Mouse (Mus musculus): ENCODE measurements around the gene Zfhx3. TPM values are rescaled to one million over a fixed set of nuclear protein-coding genes. Genes with fewer than 3 reads are reported as not detected.

Zfhx3 gene
- polyA plus RNA-seq, 1 experiment from 2014 or later = 7.4 TPM

DNA sequence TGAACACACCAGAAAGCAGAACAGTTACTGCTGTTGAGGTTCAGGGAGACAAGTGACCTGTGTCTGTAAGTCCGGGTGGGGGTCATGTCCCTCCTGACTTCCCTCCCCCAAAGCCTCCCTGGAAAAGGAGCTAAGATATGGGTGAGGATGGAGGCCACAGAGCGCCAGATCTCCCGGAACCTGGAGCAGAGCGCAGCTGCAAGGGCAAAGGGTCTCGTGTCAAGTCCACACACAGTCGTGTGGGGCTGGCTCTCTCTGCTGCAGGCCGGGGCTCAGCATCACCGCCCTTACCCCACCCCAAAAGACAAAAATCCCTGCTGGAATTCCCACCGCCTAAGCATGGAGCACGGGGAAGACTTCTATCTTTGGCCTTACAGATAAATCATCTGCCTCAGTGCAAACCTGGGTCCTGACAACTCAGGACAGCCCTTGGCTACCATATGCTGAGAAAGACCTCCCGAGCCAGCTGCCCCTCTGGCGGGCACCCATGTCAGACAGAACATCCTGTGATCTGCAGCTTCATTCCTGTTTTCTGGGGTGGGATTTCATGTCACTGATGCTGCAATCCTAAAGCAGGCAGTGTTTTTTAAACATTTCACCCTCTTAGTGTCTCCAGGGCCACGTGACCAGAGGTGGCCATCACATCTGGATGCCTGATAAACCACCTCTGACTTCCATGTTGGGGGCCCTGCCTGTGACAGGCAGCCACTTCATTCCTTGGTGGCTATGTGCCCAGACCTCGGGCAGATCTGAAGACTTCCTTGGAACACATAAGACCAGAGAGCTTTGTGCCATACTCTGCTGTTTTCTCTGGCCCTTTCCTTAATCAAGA, 926.0 kb downstream of the Zfhx3 start:
- WGBS = 54% methylated on average over 14 of the region's 14 CpGs

DNA sequence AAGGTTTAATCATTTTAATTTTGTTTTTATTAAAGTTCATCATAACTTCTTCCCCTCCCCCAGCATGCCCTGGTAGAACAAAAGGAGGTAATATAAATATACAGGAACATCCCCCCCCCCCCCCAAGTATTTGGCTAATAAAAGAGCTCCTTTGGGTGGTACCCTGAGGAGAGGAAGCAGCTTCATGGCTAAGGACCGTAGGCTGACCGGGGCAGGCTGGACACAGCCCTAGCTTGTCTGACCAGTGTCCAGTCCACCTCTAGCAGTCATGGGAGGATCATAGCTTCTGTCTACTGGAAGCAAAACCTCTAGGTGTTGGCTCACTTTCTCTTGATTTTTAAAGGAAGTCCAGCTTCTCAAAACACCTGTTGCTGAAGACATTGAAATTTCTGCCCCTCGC, 927.0 kb downstream of the Zfhx3 start:
- Histone ChIP-seq H3K9me3 (replicated peaks) (peaks cover 6% of the 10 kb centered on the region; the same call in 1 of the 2 replicates), H3K9ac (no peak overlapping the region), H3K4me1 (replicated peaks) (peaks cover 41% of the 10 kb centered on the region), H3K27ac (ENCODE audit: poor library complexity, severe bottlenecking) (no peak overlapping the region), H3K27me3 (replicated peaks) (no peaks in the 10 kb centered on the region), H3K4me3 (no peak overlapping the region), H3K36me3 (peaks cover 5% of the 10 kb centered on the region; the same call in 1 of the 2 replicates), H3K4me2 (no peak overlapping the region)
- no peak for ATAC-seq (ENCODE audit: insufficient number of reproducible peaks, low FRiP score)
- WGBS = 77% methylated on average over 3 of the region's 3 CpGs

More for the DNA sequence above, 926.0 kb downstream of the Zfhx3 start:
- Histone ChIP-seq H3K4me2 (no peak overlapping the region), H3K27me3 (replicated peaks) (no peaks in the 10 kb centered on the region), H3K36me3 (no peaks in the 10 kb centered on the region), H3K4me1 (replicated peaks) (peaks cover 41% of the 10 kb centered on the region), H3K4me3 (no peak overlapping the region), H3K27ac (ENCODE audit: poor library complexity, severe bottlenecking) (peak overlapping the region; percentile 66), H3K9ac (no peak overlapping the region), H3K9me3 (replicated peaks) (no peaks in the 10 kb centered on the region)
- ATAC-seq (ENCODE audit: insufficient number of reproducible peaks, low FRiP score) = 0 out of 2 replicates have a peak, but pooled peaks have one; percentile 5

GRCm38 (mm10) chr8:108869935-108870334, 927.5 kb downstream of the Zfhx3 start:
- H3K27ac ChIP-seq (ENCODE audit: poor library complexity, severe bottlenecking) = no peak overlapping the region
- peaks cover 5% of the 10 kb centered on the region; the same call in 1 of the 2 replicates for H3K36me3 ChIP-seq
- no peaks in the 10 kb centered on the region for H3K27me3 ChIP-seq (replicated peaks)
- 52% methylated on average over 5 of the region's 5 CpGs for WGBS
- H3K4me2 ChIP-seq = no peak overlapping the region
- no peak overlapping the region for H3K4me3 ChIP-seq
- no peak for ATAC-seq (ENCODE audit: insufficient number of reproducible peaks, low FRiP score)
- peaks cover 6% of the 10 kb centered on the region; the same call in 1 of the 2 replicates for H3K9me3 ChIP-seq (replicated peaks)
- H3K9ac ChIP-seq = no peak overlapping the region
- peaks cover 41% of the 10 kb centered on the region for H3K4me1 ChIP-seq (replicated peaks)

GRCm38 (mm10) chr8:108870371-108870770, 927.9 kb downstream of the Zfhx3 start:
- Histone ChIP-seq H3K27me3 (replicated peaks) (no peaks in the 10 kb centered on the region), H3K4me1 (replicated peaks) (peaks cover 37% of the 10 kb centered on the region), H3K9ac (no peak overlapping the region), H3K9me3 (replicated peaks) (peaks cover 6% of the 10 kb centered on the region; the same call in 1 of the 2 replicates), H3K4me3 (no peak overlapping the region), H3K27ac (ENCODE audit: poor library complexity, severe bottlenecking) (no peak overlapping the region), H3K4me2 (no peak overlapping the region), H3K36me3 (peaks cover 5% of the 10 kb centered on the region; the same call in 1 of the 2 replicates)
- no peak for ATAC-seq (ENCODE audit: insufficient number of reproducible peaks, low FRiP score)
- 88% methylated on average over 3 of the region's 3 CpGs for WGBS

GRCm38 (mm10) chr8:108875722-108876121, 933.3 kb downstream of the Zfhx3 start:
- no peak overlapping the region for H3K4me2 ChIP-seq
- no peak overlapping the region for H3K9ac ChIP-seq
- no peak overlapping the region for H3K27ac ChIP-seq (ENCODE audit: poor library complexity, severe bottlenecking)
- 70% methylated on average over 5 of the region's 5 CpGs for whole genome bisulfite sequencing
- H3K27me3 ChIP-seq (replicated peaks) = no peaks in the 10 kb centered on the region
- H3K4me3 ChIP-seq = no peak overlapping the region
- H3K9me3 ChIP-seq (replicated peaks) = peaks cover 6% of the 10 kb centered on the region; the same call in 1 of the 2 replicates
- H3K36me3 ChIP-seq = peaks cover 5% of the 10 kb centered on the region; the same call in 1 of the 2 replicates
- peaks cover 8% of the 10 kb centered on the region for H3K4me1 ChIP-seq (replicated peaks)
- ATAC-seq (ENCODE audit: insufficient number of reproducible peaks, low FRiP score) = no peak

GRCm38 (mm10) chr8:108880101-108880500, 937.7 kb downstream of the Zfhx3 start:
- Histone ChIP-seq H3K27me3 (replicated peaks) (no peaks in the 10 kb centered on the region), H3K27ac (ENCODE audit: poor library complexity, severe bottlenecking) (no peak overlapping the region), H3K9ac (no peak overlapping the region), H3K4me3 (no peak overlapping the region), H3K4me1 (replicated peaks) (peaks cover 12% of the 10 kb centered on the region), H3K36me3 (no peaks in the 10 kb centered on the region), H3K4me2 (no peak overlapping the region), H3K9me3 (replicated peaks) (no peaks in the 10 kb centered on the region)
- no peak for ATAC-seq (ENCODE audit: insufficient number of reproducible peaks, low FRiP score)
- WGBS = 81% methylated on average over 6 of the region's 6 CpGs

GRCm38 (mm10) chr8:108881336-108881735, 938.9 kb downstream of the Zfhx3 start:
- Histone ChIP-seq H3K4me1 (replicated peaks) (peaks cover 16% of the 10 kb centered on the region), H3K27ac (ENCODE audit: poor library complexity, severe bottlenecking) (no peak overlapping the region), H3K9ac (no peak overlapping the region), H3K9me3 (replicated peaks) (no peaks in the 10 kb centered on the region), H3K4me3 (no peak overlapping the region), H3K4me2 (no peak overlapping the region), H3K27me3 (replicated peaks) (no peaks in the 10 kb centered on the region), H3K36me3 (no peaks in the 10 kb centered on the region)
- 93% methylated on average over 7 of the region's 7 CpGs for WGBS
- no peak for ATAC-seq (ENCODE audit: insufficient number of reproducible peaks, low FRiP score)

GRCm38 (mm10) chr8:108882073-108882472, 939.6 kb downstream of the Zfhx3 start:
- no peak for ATAC-seq (ENCODE audit: insufficient number of reproducible peaks, low FRiP score)
- H3K9ac ChIP-seq = no peak overlapping the region
- no peak overlapping the region for H3K4me2 ChIP-seq
- 72% methylated on average over 9 of the region's 9 CpGs for WGBS
- H3K27me3 ChIP-seq (replicated peaks) = no peaks in the 10 kb centered on the region
- no peak overlapping the region for H3K27ac ChIP-seq (ENCODE audit: poor library complexity, severe bottlenecking)
- H3K4me1 ChIP-seq (replicated peaks) = peaks cover 23% of the 10 kb centered on the region
- H3K36me3 ChIP-seq = no peaks in the 10 kb centered on the region
- H3K9me3 ChIP-seq (replicated peaks) = no peaks in the 10 kb centered on the region
- no peak overlapping the region for H3K4me3 ChIP-seq

GRCm38 (mm10) chr8:108883381-108883780, 940.9 kb downstream of the Zfhx3 start:
- no peak for ATAC-seq (ENCODE audit: insufficient number of reproducible peaks, low FRiP score)
- Histone ChIP-seq H3K9ac (no peak overlapping the region), H3K4me3 (no peak overlapping the region)

DNA sequence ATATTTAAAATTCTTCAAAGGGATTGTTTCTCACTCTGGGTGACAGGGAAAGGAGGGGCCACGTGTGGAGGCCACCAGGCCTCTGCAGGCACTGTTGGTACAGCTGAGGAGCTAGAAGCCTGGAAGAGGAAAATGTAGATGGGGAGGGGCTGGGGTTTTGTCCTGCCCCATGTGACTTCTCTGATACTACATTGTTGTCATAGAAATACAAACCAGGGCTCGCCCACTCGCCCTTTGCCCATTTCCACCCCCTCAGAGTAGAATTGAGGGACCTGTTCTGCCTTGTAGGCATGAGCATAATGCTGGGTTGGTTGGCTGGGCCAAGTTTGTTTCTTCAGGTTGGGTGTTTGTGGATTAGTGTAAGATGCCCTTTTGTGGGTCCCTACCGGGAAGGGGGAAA, 942.5 kb downstream of the Zfhx3 start:
- no peaks in the 10 kb centered on the region for H3K36me3 ChIP-seq
- H3K27me3 ChIP-seq (replicated peaks) = no peaks in the 10 kb centered on the region
- WGBS = 55% methylated on average over 4 of the region's 4 CpGs
- no peak overlapping the region for H3K27ac ChIP-seq (ENCODE audit: poor library complexity, severe bottlenecking)
- no peak overlapping the region for H3K4me3 ChIP-seq
- no peak overlapping the region for H3K9ac ChIP-seq
- no peaks in the 10 kb centered on the region for H3K9me3 ChIP-seq (replicated peaks)
- no peak for ATAC-seq (ENCODE audit: insufficient number of reproducible peaks, low FRiP score)
- H3K4me2 ChIP-seq = no peak overlapping the region
- peaks cover 36% of the 10 kb centered on the region for H3K4me1 ChIP-seq (replicated peaks)

More at GRCm38 (mm10) chr8:108883381-108883780, 940.9 kb downstream of the Zfhx3 start:
- Histone ChIP-seq H3K4me2 (no peak overlapping the region), H3K4me1 (replicated peaks) (peaks cover 27% of the 10 kb centered on the region), H3K27me3 (replicated peaks) (no peaks in the 10 kb centered on the region), H3K36me3 (no peaks in the 10 kb centered on the region), H3K9me3 (replicated peaks) (no peaks in the 10 kb centered on the region), H3K27ac (ENCODE audit: poor library complexity, severe bottlenecking) (no peak overlapping the region)
- WGBS = 63% methylated on average over 6 of the region's 6 CpGs

DNA sequence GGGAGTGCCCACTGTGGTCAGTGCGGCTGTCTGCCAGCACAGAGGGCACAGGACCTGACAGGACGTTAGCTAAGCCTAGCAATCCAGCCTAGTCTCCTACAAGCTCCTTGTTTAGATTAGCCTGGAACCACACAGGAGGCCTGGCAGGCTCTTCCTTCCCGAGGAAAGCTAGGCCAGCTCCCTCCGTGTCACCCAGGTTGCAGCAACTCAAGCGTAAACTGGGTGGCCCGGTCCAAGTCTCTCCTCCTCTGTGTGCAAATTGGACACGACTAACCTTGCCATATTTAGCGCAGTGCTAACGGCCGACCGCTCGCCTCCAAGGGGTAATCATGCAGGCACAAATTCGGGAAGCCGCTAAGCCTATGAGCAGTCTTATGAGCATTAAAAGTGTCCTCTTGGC, 943.0 kb downstream of the Zfhx3 start:
- Histone ChIP-seq H3K9me3 (replicated peaks) (no peaks in the 10 kb centered on the region), H3K9ac (no peak overlapping the region), H3K4me2 (no peak overlapping the region), H3K4me1 (replicated peaks) (peaks cover 32% of the 10 kb centered on the region), H3K36me3 (no peaks in the 10 kb centered on the region), H3K27ac (ENCODE audit: poor library complexity, severe bottlenecking) (no peak overlapping the region), H3K4me3 (no peak overlapping the region), H3K27me3 (replicated peaks) (no peaks in the 10 kb centered on the region)
- WGBS = 77% methylated on average over 14 of the region's 14 CpGs
- ATAC-seq (ENCODE audit: insufficient number of reproducible peaks, low FRiP score) = no peak

All from heart, embryonic 12.5 days (tissue).